15 mouse cellular contexts compared by ENCODE assay signal in genomic region chr2:53000446-53000845, GRCm38 (mm10).
"Had no signal": no experiment of that assay in that cellular context is flagged by ENCODE, and none has a peak within 500 bp of the region (broad histone marks: within the 10 kb centered on the region; RNA-seq: fewer than 3 reads in every experiment).

No protein-coding gene starts in this region.

- H3K36me3 ChIP-seq: limb, embryonic 10.5 days; liver, embryonic 12.5 days; lung, embryonic 15.5 days; midbrain, embryonic 15.5 days; neural tube, embryonic 12.5 days had no signal

- H3K9ac ChIP-seq: liver, embryonic 12.5 days; lung, embryonic 15.5 days; midbrain, embryonic 15.5 days; neural tube, embryonic 12.5 days had no signal

- ATAC-seq: liver, embryonic 12.5 days; midbrain, embryonic 15.5 days had no signal

- H3K9me3 ChIP-seq: limb, embryonic 10.5 days; liver, embryonic 12.5 days; lung, embryonic 15.5 days; midbrain, embryonic 15.5 days; neural tube, embryonic 12.5 days had no signal

- H3K4me2 ChIP-seq: liver, embryonic 12.5 days; lung, embryonic 15.5 days; midbrain, embryonic 15.5 days; neural tube, embryonic 12.5 days had no signal

- H3K27ac ChIP-seq: layer of hippocampus, adult 2 months; left cerebral cortex, adult 2 months; limb, embryonic 10.5 days; liver, embryonic 12.5 days; lung, embryonic 15.5 days; midbrain, embryonic 15.5 days; neural tube, embryonic 12.5 days had no signal

- H3K4me3 ChIP-seq: layer of hippocampus, adult 2 months; left cerebral cortex, adult 2 months; limb, embryonic 10.5 days; liver, embryonic 12.5 days; lung, embryonic 15.5 days; midbrain, embryonic 15.5 days; neural tube, embryonic 12.5 days had no signal

- DNase-seq: kidney, adult 18-20 months; kidney, postnatal 10 days; kidney, postnatal 4 days; retina, postnatal 1 day; right cerebral cortex, postnatal 4 days; spleen, adult 18-20 months; thymus, adult 18-20 months; thymus, postnatal 25 days had no signal

- H3K4me1 ChIP-seq: neural tube, embryonic 12.5 days had no signal

- H3K27me3 ChIP-seq: liver, embryonic 12.5 days; lung, embryonic 15.5 days; midbrain, embryonic 15.5 days; neural tube, embryonic 12.5 days had no signal
